Mouse (Mus musculus): ENCODE data around the gene Slc30a2.
"Not testable (repeated sequence)": the region's sequence is repeated elsewhere in the genome, so short reads cannot be mapped to it uniquely, and the experiment has no call there.

Gene Slc30a2

DNA sequence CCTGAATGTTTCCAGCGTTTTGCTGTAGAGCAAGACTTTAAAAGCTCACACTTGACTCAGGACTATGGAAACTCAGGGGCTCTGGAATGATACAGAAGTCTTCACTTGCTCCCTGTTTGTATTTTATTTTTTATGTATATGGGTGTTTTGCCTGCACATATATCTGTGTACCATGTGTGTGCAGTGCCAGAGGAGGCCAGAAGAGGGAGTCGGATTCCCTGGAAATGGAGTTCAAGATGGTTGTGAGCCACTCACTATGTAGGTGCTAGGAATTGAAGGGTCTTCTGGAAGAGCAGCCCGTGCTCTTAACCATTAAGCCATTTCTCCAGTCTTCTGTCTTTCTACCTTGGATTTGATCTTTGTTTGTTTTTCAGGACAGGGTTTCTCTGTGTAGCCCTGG is 21.5 kb upstream of the Slc30a2 start:
- no peak for DNase-seq (ENCODE audit: low spot score)

DNA sequence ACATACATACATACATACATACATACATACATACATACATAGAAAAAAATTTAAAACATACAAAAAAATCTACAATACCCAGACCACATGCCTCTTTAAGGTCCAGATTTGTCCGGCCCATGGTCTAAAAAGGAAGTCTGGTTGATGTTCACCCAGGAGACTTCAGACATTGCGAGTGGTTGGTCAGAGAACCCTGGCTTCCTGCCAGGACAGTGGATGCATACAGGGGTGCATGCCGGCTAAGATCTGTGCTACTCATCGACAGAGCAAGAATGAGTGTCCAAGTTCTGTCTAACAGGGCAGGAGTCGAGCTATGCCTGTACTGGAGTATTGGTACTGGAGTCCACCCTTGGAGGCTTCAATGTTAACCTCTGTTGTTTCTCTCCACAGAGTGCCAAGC is 18.3 kb upstream of the Slc30a2 start:
- no peak for DNase-seq (ENCODE audit: low spot score)

DNA sequence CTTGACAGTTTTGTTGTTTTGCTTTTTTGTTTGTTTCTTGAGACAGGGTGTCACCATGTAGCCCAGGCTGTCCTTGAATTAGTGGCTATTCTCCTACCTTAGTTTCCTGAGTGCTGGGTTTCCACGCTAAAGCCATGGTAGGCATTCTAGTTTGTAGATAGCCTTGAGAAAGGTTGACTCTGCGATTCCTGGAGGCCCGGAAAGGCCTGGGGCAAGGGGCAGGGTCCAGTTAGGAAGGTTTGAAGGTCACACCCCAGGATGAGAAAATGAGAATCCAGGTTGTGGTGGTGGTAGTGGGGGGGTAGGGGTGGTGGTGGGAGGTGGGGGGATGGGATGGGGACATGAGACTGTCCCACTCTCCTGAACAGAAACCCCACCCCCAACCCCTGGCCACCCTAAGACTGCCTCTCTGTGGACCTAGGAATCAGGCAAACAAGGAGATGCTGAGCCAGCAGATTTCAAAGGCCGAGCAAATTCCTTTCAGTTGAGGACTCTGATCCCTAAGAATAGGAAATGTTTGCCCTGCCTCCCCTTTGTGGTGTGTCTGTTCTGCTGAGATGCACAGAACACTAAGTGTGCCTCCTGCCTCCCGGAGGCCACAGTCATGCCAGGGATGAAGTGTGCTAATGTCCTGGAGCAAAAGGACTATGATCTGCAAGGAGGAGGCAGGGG is 16.0 kb upstream of the Slc30a2 start:
- DNase-seq (ENCODE audit: low spot score) = no peak

DNA sequence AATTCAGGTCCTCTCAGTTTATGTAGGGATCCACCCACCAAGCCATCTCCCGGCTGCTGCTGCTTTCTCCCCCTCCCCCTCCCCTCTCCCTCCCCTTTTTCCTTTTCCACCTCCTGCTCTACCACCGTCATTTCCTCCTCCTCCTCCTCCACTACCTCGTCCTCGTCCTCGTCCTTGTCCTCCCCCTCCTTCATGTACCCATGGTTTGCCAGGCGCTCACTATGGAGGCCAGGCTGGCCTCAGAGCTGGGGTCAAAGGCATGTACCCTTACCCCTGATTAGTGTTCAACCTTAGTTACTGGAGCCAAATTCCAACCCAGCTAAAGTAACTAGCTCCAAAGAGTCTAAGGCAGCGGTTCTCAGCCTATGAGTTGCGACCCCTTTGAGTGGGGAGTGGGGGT is 14.8 kb upstream of the Slc30a2 start:
- DNase-seq (ENCODE audit: low spot score) = no peak

DNA sequence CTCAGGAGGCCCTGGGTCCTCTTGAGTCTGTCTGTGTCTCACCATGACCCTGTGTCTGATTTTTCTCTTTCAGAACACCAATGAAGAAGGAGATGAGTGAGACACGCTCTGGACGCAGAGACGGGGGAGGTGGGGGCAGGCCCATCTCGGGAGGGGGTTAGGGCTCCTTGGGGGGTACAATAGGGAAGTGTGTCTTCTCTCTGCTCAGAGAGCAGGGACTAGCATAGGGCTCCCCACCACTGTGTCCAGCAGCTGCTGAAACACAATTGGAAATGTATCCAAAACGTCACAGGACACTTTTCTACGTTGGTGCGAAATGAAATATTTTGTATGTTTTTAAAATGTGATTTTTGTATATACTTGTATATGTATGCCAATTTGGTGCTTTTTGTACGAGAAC is 14.1 kb upstream of the Slc30a2 start:
- DNase-seq (ENCODE audit: low spot score) = no peak

DNA sequence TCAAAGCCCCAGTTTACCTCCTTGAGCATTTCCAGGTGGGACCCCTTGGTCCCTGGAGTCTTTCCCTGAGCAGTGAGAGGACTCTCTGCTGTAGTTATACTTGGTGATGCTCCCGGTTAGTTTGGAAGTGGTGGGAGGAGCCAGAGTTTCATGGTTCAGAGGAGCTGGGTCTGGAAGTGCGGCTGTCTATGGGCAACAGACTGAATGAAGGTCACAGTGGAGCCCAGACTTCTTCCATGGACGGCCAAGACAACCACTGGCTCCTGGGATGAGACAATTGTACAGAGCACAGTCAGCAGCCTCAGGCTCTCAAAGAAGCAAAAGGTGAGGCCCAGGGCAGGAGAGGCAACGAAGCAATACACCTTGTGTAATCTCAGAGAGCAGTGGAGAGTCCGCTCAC is 12.7 kb upstream of the Slc30a2 start:
- DNase-seq (ENCODE audit: low spot score) = no peak

DNA sequence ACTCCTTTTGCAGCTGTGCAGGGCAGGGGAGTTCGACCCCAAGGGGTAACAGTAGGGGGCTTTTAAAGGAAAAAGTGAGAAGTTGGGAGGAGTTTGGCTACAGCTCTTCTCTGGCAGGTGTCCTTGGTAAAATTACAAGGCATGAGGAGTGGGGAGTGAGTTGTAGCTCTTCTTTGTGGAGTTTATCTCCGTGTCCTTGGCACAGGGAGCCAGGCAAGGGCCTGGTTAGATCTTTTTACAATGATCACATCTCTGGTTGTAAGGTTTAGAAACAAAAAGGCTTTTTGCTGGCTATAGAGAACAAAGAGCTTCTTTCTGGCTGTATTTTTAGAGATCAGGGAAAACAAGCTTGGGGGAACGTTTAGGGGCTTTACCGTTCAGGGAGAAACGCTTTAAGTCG is 1.8 kb upstream of the Slc30a2 start:
- DNase-seq (ENCODE audit: low spot score) = not testable (repeated sequence)

DNA sequence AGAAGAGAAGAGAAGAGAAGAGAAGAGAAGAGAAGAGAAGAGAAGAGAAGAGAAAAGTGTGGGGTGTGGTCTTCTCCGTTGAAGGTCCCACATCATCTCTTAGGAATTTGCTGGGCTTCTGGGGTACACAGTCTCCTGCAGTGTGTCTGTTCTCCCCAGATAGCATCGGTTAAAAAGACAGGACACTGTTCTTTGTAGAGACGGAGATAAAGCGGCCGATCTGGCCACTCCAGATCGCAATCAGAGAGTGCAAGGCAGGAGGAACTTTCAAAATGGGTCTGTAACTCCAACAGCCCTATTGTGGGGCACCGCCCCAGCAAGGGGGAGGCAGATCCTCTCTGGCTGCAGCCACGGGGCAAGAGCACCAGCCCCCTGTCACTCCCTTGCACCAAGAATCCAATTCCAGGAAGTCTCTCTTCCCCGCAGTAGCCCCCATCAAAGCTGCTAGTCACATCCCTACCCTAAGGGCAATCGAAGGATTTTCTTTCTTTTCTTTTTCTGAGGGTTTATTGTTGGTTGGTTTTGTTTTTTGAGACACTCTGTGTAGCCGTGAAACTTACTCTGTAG is 685 bp upstream of the Slc30a2 start:
- DNase-seq (ENCODE audit: low spot score) = no peak

DNA sequence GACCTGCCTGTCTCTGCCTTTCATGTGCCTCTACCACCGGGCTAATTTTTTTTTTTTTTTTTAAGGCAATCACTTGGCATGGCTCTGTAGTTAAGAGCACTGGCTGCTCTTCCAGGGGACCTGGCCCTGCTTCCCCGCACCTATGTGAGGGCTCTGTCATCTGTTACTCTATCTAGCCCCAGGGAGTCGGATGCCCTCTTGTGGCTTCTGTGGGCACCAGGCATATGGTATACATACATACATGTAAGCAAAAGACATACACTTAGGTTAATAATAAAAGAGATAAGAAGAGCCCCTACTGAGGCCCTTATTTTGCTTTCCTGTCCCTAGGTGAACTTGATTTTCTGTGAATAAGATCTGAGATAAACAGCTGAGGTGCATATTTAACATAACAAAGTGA is 1.6 kb downstream of the Slc30a2 start:
- DNase-seq (ENCODE audit: low spot score) = no peak

DNA sequence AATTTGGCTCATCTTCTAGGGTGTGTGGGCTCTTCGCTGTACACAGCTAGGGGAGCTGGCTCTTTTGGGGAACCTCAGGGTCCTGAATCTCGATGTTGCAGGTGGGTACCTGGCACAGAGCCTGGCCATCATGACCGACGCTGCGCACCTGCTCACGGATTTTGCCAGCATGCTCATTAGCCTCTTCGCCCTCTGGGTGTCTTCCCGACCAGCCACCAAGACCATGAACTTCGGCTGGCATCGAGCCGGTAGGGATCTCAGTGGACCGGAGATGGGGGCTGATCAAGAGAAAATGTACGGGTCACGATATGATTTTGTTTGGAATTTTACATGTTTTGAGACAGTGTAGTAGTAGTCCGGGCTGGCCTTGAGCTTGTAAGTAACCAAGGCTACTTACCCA is 2.8 kb downstream of the Slc30a2 start:
- no peak for DNase-seq (ENCODE audit: low spot score)

DNA sequence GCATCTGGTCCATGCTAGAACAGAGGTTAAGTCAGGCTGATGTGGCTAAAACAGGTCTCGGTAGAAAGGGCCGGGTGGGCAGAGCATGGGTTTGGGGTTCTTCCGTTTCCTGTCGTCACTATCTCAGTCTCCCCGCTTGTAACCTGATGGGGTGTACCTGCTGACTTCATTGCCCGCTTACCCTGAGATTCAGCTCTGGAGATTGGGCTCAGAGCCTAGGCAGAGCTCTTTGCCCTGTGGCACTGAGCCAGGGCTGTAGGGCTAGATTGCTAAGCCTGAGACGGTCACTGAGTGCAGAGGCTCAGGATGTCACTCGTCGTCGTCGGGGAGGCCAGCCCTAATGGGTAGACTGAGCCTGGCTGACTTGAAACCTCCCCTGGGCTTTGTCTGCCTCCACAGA is 5.1 kb downstream of the Slc30a2 start:
- DNase-seq (ENCODE audit: low spot score) = no peak

DNA sequence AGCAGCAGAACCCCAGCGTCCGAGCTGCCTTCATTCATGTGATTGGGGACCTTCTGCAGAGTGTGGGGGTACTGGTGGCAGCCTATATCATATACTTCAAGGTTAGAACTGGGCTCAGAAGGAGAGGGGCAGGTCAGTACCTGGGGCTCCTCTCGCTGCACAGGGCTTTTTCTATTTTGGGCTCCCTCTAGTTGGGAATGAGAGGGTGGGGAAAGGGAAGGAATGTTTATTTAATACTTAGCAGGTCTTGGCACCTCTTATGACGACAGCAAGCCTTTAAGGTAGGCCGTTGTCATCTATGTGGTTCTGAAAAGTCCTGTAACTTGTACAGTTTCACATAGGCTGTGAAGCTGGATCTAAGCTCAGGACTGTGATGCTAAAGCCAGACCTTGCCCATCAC is 5.6 kb downstream of the Slc30a2 start:
- DNase-seq (ENCODE audit: low spot score) = no peak

DNA sequence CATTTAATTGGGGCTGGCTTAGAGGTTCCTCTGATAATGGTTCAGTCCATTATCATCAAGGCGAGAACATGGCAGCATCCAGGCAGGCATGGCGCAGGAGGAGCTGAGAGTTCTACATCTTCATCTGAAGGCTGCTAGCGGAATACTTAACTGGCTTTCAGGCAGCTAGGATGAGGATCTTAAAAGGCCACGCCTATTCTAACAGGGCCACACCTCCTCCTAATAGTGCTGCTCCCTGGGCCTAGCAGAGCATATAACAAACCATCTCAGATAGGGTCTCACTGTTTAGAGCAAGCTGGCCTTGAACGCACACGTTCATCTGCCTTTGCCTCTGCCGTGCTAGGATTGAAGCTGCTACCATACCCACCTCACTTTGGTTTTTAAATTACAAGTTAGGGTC is 6.8 kb downstream of the Slc30a2 start:
- DNase-seq (ENCODE audit: low spot score) = no peak

DNA sequence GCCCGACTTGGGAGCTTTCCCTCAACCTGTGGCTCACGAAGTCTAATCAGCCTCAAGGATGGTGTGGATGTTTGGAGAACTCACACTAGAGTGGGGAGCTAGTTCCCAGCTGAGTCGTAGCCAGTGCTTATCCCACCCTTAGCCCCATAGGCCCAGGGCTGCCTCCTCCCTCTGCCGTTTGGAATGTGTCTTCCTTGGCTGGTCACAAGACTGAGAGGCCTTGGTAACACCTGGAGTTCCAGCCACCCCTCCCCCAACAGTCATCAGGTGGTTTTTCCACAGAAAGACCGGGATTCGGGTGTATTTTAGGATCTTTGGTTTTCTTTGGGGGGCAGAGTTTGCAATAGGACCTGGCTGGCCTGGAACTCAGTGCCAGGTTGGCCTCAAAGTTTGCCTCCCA is 7.7 kb downstream of the Slc30a2 start:
- DNase-seq (ENCODE audit: low spot score) = no peak

DNA sequence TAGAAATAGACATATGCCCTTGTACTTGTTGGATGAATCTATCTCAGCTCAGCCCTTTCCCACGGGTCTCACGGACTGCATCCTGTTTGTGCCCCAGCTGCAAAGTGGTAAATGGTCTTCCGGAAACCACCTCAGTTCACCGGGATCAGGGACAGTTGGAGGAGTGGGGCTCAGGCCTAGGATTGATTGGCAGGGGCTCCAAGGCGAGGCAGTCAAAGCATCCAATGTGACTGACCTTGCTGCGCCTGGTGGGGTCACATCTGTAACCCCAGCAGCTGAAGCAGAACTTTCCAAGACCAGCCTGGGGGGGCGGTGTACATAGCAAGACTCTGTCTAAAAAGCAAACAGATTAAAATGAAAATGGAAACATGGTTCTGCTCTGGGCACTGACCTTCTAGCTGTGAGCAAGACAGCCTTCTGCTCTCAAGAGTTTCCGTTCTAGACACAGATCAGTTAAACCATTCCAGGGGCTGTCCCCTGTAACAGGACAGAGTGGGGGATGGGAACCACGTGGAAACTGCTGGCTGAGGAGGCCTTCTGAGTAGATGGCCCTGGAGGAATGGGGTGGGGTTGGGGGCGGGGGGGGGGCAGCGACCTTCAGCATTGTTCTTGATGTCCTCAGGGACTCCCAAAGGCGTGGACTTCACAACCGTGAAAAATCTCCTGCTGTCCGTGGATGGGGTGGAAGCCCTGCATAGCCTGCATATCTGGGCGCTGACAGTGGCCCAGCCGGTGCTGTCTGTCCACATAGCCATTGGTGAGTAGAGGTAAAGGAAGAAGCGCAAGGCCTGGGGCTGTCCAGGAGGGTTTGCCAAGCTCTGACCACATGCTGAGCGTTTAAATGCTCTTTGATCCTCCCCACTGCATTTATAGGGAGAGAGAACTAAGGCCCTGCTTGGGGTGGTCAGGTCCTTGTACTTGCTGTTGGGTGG is 8.6 kb downstream of the Slc30a2 start:
- no peak for DNase-seq (ENCODE audit: low spot score)

DNA sequence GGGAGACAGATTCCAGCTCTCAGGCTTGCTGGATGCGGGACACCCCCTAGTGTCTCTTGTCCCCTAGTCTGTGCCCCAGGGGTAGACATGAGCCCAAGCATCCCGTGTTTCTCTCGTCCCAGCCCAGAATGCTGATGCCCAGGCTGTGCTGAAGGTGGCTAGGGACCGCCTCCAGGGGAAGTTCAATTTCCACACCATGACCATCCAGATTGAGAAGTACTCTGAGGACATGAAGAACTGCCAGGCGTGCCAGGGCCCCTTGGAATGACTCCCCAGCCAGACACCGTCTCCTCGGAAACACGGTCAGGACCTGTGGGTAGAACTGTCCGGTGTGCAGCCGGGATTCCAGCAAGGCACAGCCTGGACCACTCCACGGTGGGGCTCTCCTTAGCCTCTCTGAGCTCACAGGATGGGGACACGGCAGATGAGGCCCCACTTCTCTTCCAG is 9.3 kb downstream of the Slc30a2 start:
- DNase-seq (ENCODE audit: low spot score) = no peak

DNA sequence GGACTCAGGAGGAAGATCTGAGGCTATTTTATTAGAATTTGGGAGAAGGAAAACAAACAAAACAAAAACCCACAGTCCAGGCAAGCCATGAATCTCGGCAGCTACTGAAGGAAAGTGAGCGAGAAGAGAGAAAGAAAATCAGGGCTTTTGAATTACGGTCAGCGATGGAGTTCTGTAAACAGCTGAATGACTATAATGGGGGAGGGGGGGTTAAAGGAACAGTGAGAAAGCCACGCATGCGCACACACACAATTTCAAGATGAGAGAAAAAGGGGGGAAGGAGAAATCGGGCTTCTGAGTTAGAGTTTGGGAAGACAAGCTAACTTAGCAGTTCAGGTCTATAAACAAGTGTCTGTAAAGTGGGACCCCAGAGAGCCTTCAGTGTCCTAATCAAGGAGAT is 9.9 kb downstream of the Slc30a2 start:
- no peak for DNase-seq (ENCODE audit: low spot score)

DNA sequence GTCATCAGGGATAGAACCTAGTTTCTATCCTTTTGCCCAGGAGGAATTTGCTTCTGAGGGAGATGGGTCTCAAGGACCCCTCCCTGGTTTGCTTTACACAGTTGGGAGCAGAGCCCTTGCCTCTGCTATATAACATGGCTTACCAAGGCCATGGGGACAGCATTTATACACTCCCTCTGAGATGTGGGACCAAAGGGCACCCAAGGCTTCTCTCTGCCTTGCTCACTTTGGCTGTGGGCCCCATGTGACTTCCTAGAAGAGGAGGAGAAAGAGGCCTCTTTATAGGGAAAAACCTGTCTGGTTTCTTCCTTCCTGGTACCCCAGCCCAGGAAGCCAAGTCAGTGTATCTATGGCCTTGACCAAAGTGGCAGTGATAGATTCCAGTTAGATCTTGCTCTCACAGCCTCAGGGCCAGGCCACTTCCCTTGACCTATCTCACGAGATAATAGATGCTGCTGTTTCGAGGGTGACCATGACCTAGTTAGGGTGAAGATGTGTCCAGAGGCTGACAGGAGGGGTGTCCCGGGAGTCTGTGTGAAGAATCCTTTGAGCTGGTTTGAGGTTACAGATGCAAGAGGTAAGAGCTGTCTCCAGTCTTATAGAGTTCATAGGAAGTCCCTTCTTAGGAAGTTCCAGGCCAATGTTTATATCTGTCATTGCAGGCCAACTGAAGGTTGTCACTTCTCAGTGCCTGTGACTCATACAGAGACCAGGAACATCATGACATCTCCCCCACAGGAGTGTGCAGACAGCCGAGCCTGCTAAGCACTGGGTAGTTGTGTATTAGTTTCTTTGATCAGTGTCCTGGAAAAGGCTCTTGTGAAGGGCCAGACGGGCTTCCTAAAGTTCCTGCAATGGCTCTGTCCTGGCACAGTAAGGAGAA is 10.8 kb downstream of the Slc30a2 start:
- no peak for DNase-seq (ENCODE audit: low spot score)

DNA sequence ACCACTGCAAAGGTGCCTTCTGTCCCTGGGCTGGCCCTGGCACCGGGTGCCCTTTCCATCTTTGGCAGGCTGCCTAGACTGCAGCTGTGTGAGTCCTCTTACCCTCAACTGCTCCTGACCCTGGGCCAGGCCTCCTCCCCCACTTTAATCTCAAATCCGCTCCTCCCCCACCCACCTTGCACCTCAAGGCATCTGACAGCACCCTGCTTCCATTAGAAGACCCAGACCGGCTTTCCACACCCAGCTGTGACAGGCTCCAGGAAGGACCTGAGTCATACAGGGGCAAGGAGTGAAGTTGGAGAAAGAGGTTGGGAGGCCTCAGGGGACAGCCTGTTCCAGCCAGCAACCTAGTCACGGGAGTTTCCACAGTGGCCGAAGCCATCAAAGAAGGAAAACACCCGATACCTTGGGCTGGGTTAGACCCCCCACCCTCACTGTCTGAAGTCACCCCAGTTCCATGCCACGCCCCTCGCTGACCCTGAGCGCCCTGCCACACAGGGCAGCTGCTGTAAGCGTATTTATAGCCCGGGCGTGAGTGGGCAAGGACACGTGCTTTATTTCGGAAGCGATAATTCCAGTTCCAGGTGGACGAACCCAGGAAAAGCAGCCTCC is 13.0 kb downstream of the Slc30a2 start:
- DNase-seq (ENCODE audit: low spot score) = no peak

DNA sequence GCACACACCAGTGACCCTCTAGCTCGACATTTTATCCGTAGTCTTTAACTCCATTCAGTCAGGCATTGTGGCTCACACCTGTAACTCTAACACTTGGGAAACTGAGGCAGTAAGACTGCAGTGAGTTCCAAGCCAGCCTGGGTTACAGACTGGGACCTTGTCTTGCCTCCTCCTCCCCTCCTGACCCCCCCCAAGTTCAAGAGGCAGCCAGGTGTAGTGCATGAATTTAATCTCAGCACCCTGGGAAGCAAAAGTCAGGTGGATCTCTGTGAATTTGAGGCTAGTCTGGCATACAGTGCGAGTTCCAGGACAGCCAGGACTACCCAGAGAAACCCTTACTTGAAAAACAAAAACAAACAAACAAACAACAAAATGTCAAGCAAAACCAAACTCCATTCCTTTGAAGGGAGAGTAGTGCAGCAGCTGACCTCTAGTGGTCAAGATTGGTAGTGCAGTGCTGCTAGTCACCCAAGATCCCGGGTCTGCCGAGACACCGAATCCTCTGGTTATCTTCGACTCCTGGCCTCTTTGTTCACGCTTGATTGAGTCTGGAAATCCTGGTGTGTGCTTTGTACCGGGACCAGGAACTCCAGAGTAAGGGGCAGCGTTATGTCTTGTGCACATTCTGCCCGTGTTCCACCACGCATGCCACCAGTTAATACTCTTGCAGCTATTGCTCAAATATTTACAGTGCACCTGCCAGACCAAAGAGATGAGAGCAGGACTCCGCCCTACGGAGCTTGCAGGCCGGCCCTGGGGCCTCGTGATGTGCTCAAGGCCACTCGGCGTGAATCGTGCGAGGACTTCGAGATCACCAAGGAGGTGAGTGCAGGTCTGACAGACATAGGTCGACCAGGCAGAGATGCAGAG is 13.8 kb downstream of the Slc30a2 start:
- peak; percentile 66 for DNase-seq (ENCODE audit: low spot score)

DNA sequence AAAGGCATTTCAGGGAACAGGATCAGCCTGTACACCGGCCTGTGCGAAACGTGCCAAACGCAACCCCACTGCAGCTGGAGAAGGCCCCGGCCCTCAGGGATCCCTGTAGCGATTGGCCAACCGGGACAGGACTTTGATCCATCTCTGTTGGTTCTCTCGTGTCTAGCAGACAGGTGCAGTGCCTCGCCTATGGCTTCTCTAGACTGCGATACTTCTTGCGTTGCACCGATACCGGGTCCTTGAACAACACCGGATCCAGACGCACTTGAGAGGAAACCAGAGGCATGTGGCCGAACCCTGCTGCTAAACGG is 14.4 kb downstream of the Slc30a2 start:
- no peak for DNase-seq (ENCODE audit: low spot score)

Measured in urinary bladder, postnatal 25 days (tissue).